Mouse (Mus musculus): ENCODE measurements around the gene Rgl3. TPM values are rescaled to one million over a fixed set of nuclear protein-coding genes. Genes with fewer than 3 reads are reported as not detected.

Rgl3 gene
- polyA plus RNA-seq, 1 experiment from 2014 or later = 0.32 TPM

GRCm38 (mm10) chr9:21937711-21938175, 51.5 kb downstream of the Rgl3 start:
- 74% methylated on average over 4 of the region's 4 CpGs for WGBS (ENCODE audit: insufficient replicate concordance)
- H3K36me3 ChIP-seq (replicated peaks; ENCODE audit: insufficient read depth, low read length) = no peaks in the 10 kb centered on the region
- no peak overlapping the region for H3K4me2 ChIP-seq (ENCODE audit: low read depth, low read length)
- no peaks in the 10 kb centered on the region for H3K27me3 ChIP-seq (ENCODE audit: insufficient read depth, low read length)
- ATAC-seq (no peak), DNase-seq (no peak)
- no peak overlapping the region for H3K27ac ChIP-seq (ENCODE audit: low read depth)
- no peak overlapping the region for H3K9ac ChIP-seq (replicated peaks)
- no peaks in the 10 kb centered on the region for H3K9me3 ChIP-seq (ENCODE audit: low read length)
- TF ChIP-seq CTCF (IDR thresholded peaks at IDR 0.05; ENCODE audit: low read depth) (no peak), EP300 (IDR thresholded peaks at IDR 0.05; ENCODE audit: low read depth) (no peak)
- H3K4me1 ChIP-seq (ENCODE audit: insufficient read depth) = peaks cover 10% of the 10 kb centered on the region; the same call in 1 of the 2 replicates
- H3K4me3 ChIP-seq (ENCODE audit: low read depth, low read length) = no peak overlapping the region

GRCm38 (mm10) chr9:21936692-21937570, 52.3 kb downstream of the Rgl3 start, which contains the start of gene Plppr2:
Plppr2 (plus strand) TSS chr9:21937033.
- peak within 1 kb of the TSS; percentile 84 for H3K4me2 ChIP-seq (ENCODE audit: low read depth, low read length)
- H3K27me3 ChIP-seq (ENCODE audit: insufficient read depth, low read length) = no peaks in the 10 kb centered on the region
- H3K36me3 ChIP-seq (replicated peaks; ENCODE audit: insufficient read depth, low read length) = no peaks in the 10 kb centered on the region
- WGBS (ENCODE audit: insufficient replicate concordance) = 5% methylated on average over 39 of the region's 43 CpGs
- ATAC-seq (peak; percentile 96), DNase-seq (peak; percentile 93)
- H3K9me3 ChIP-seq (ENCODE audit: low read length) = no peaks in the 10 kb centered on the region
- no peak within 1 kb of the TSS for H3K27ac ChIP-seq (ENCODE audit: low read depth)
- H3K4me3 ChIP-seq (ENCODE audit: low read depth, low read length) = peak within 1 kb of the TSS; percentile 48
- H3K4me1 ChIP-seq (ENCODE audit: insufficient read depth) = peaks cover 10% of the 10 kb centered on the region; the same call in 1 of the 2 replicates
- peak within 1 kb of the TSS; percentile 59 for H3K9ac ChIP-seq (replicated peaks)
- TF ChIP-seq EP300 (IDR thresholded peaks at IDR 0.05; ENCODE audit: low read depth) = no peak
- TF ChIP-seq CTCF (IDR thresholded peaks at IDR 0.05; ENCODE audit: low read depth) = 0 out of 2 replicates have a peak, but pooled peaks have one; percentile 7

- ATAC-seq (no peak), DNase-seq (no peak)
- Histone ChIP-seq H3K9ac (replicated peaks) (no peak overlapping the region), H3K36me3 (replicated peaks; ENCODE audit: insufficient read depth, low read length) (no peaks in the 10 kb centered on the region), H3K4me3 (ENCODE audit: low read depth, low read length) (no peak overlapping the region), H3K9me3 (ENCODE audit: low read length) (no peaks in the 10 kb centered on the region), H3K27me3 (ENCODE audit: insufficient read depth, low read length) (no peaks in the 10 kb centered on the region), H3K27ac (ENCODE audit: low read depth) (no peak overlapping the region), H3K4me2 (ENCODE audit: low read depth, low read length) (no peak overlapping the region), H3K4me1 (ENCODE audit: insufficient read depth) (peaks cover 10% of the 10 kb centered on the region; the same call in 1 of the 2 replicates)
- TF ChIP-seq CTCF (IDR thresholded peaks at IDR 0.05; ENCODE audit: low read depth) (no peak), EP300 (IDR thresholded peaks at IDR 0.05; ENCODE audit: low read depth) (no peak)
- WGBS (ENCODE audit: insufficient replicate concordance) = 67% methylated on average over 7 of the region's 7 CpGs
Measured at GRCm38 (mm10) chr9:21935466-21936131, 53.6 kb downstream of the Rgl3 start.

- Histone ChIP-seq H3K27me3 (ENCODE audit: insufficient read depth, low read length) (no peaks in the 10 kb centered on the region), H3K36me3 (replicated peaks; ENCODE audit: insufficient read depth, low read length) (no peaks in the 10 kb centered on the region), H3K9me3 (ENCODE audit: low read length) (no peaks in the 10 kb centered on the region), H3K4me3 (ENCODE audit: low read depth, low read length) (no peak overlapping the region), H3K4me2 (ENCODE audit: low read depth, low read length) (no peak overlapping the region), H3K9ac (replicated peaks) (no peak overlapping the region), H3K4me1 (ENCODE audit: insufficient read depth) (peaks cover 10% of the 10 kb centered on the region; the same call in 1 of the 2 replicates), H3K27ac (ENCODE audit: low read depth) (no peak overlapping the region)
- no peak for ATAC-seq
- no peak for DNase-seq
- 81% methylated on average over 12 of the region's 12 CpGs for WGBS (ENCODE audit: insufficient replicate concordance)
- TF ChIP-seq CTCF (IDR thresholded peaks at IDR 0.05; ENCODE audit: low read depth) (no peak), EP300 (IDR thresholded peaks at IDR 0.05; ENCODE audit: low read depth) (no peak)
Measured at GRCm38 (mm10) chr9:21934021-21934420, 55.2 kb downstream of the Rgl3 start.

DNA sequence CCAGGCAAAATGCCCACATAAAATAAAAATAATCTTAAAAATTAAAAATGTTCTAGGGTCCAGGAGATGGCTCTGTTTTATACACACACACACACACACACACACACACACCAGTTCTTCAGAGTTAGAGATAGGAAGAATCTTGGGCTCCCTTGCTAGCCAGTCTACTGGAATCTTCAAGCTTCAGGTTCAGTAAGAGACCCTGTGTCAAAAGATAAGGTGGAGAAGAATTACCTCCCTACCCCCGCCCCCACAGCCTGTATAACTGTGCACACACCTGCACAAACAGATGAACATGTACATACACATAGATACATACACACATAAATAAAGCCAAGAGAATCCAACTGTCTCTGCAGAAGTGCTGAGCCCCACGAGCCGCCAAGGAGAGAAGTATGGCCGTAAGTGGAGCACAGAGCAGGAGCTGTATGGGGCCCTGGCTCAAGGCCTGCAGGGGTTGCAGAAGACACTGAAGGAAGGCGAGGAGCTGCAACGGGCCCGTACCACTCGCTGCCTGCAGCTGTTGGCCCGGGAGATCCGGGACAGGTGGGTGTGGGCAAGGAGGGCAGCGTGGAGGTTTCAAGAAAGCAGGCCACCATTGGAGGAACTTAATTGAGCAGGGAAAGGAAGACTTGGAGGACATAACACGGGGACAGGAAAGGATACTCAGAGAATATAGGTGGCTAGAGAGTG, 56.7 kb downstream of the Rgl3 start:
- 60% methylated on average over 12 of the region's 12 CpGs for WGBS (ENCODE audit: insufficient replicate concordance)
- no peak for ATAC-seq
- Histone ChIP-seq H3K9me3 (ENCODE audit: low read length) (no peaks in the 10 kb centered on the region), H3K4me2 (ENCODE audit: low read depth, low read length) (no peak overlapping the region), H3K36me3 (replicated peaks; ENCODE audit: insufficient read depth, low read length) (no peaks in the 10 kb centered on the region), H3K27me3 (ENCODE audit: insufficient read depth, low read length) (no peaks in the 10 kb centered on the region), H3K9ac (replicated peaks) (no peak overlapping the region), H3K4me3 (ENCODE audit: low read depth, low read length) (no peak overlapping the region), H3K27ac (ENCODE audit: low read depth) (no peak overlapping the region), H3K4me1 (ENCODE audit: insufficient read depth) (peaks cover 10% of the 10 kb centered on the region; the same call in 1 of the 2 replicates)
- no peak for TF ChIP-seq CTCF (IDR thresholded peaks at IDR 0.05; ENCODE audit: low read depth)
- no peak for TF ChIP-seq EP300 (IDR thresholded peaks at IDR 0.05; ENCODE audit: low read depth)
- DNase-seq = no peak

Data from liver, postnatal 0 days (tissue).